Mouse (Mus musculus) layer of hippocampus, adult 9-10 months (tissue): ENCODE measurements around the gene Esrra.

ENCODE experiments used
- DNase-seq: peaks from one replicate; pipeline ENCODE4 v3.0.0; 2022; ENCODE audit warnings: low spot score

The Esrra gene

DNA sequence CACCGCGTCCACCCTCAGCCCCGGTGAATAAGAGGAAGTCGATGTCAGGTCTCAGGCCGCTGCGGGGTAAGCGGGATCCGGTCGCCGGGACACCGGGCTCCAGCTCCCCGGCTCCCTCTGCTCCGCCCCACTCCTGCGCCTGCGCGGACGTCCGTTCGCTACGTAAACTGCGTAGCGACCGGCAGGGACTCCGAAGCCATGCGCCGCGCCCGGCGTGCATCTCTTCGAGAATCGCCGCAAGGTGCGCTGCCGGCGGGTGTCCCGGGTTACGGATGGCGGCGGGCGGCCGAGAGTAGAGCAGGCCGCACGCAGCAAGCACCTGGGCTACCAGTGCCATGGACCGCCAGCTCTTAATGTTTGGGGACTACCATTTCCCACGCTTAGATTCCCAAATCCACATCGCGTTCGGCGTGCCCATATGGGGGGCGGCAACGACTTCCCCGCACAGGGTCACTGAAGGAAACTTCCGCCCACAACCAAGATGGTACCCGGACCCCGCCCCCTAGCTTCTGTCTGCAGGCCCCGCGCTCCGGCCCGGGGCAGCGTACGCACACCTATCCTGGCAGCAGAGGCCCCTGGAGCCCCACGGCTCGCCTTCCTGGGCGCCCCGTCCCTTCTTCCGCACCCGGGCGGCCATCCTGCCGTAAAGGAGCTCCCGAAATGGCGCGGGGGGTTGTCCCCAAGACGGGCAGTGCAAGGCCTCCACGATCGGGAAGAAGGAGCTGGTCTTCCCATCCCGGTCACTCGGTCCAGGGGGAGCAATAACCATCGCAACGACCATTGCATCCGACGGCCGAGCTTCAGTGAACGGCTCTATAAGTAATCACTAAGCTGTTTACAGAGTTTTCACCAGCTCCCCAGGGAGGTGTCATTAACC lies 20.0 kb upstream of the Esrra start, which contains the start of gene Bad:
Gene Bad, plus strand, starts transcription at position 490 of the 877 bp plus-strand sequence.
- peak; percentile 86 for DNase-seq

DNA sequence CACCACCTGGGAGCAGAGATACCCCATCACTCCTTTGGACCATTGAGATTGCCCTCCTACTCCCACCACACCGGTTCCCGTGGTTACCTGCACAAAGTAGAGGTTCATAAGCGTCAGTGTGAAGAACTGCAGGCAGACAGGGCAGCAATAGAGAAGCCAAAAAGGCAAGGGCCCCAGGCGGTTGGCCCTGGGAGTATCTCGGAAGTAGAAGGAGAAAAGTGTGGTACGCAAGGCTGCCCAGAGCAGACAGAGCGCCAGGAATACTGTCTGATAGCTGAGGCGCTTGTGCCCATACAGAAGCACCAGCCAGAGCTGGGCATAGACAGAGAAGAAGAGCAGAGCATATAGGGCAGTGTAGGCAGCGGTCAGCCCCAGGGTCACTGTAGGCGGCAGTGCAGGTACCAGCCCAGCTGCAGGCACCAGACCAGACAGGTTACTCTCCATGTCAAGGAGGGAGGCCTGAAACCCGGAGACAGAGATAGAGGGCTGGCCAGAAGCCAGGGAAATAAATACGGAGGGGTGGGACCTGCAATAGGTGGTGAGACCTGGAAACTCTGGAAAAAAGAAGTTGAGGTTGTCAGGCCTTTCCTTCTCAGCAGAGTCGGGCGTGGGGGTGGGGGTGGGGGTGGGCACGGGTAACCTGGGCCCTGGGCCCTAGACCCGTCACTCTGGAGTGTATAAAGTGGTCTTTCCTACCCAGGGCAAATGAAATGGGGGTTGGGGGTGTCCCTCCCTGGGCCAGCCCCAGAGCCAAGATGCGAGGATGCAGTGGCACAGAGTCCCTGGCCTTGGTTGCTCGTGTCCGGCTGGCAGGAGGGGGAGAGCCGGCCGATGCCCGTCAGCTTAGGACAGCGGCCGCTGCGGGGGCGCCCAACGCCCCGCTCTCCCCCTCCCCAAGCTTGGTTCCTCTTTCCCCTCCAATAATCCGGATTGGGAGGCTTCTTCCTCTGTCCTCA lies 19.1 kb upstream of the Esrra start:
- no peak for DNase-seq

GRCm38 (mm10) chr19:6939106-6940002 lies 17.7 kb upstream of the Esrra start:
- no peak for DNase-seq

DNA sequence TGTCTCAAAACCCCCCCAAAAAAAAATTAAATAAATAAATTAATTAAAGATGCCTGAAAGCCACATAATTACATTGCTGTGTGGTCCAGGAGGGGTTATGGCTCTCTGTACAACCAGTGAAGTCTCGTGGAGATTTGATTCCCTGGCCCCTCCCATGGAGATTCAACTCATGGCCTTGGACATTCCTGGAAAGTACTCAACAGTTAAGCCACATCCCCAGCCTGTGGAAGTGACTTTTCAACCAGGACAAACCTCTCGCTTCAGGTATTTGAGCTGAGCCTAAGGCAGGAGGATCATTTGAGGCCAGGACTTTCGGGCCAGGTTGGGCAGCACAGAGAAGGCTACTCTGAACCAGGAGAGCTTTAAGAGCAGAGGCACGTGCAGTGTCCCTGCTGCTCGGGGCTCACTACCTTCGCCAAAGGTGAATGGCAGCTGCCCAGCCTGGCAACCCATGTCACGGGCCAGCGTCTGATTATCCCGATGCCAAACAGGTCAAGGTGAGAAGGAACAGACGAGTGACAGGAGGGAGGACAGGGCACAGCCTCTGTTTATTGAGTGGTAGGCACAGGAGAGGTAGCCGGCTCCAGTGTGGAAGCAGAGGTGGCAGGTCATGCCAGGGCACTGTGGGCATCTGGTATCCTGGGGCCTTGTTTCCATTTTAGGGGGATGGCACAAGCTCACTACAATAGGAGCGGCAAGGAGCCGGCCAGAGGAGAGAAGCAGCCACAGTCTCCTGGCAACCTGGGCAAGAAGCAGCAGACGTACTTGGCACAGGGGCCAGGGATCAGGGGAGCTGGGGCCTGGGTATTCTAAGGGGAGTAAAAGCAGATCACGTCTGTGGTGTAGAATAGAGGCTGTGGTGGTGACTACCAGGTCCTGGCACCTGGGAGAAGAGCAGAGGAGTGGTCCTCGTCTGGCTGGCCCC lies 16.2 kb upstream of the Esrra start:
- no peak for DNase-seq

DNA sequence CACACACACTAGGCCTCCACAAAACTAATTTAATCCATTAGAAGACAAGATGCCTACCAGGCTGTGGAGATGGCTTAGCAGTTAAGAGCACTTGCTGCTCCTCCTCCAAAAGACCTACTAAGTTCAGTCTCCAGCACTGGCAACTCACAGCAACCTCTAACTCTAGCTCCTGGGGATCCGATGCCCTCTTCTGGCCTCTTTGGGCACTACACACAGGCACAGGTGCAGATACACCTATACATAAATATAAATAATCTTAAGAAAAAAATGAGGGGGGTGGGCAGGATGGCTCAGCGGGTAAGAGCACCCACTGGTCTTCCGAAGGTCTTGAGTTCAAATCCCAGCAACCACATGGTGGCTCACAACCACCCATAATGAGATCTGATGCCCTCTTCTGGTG lies 14.7 kb upstream of the Esrra start:
- no peak for DNase-seq

DNA sequence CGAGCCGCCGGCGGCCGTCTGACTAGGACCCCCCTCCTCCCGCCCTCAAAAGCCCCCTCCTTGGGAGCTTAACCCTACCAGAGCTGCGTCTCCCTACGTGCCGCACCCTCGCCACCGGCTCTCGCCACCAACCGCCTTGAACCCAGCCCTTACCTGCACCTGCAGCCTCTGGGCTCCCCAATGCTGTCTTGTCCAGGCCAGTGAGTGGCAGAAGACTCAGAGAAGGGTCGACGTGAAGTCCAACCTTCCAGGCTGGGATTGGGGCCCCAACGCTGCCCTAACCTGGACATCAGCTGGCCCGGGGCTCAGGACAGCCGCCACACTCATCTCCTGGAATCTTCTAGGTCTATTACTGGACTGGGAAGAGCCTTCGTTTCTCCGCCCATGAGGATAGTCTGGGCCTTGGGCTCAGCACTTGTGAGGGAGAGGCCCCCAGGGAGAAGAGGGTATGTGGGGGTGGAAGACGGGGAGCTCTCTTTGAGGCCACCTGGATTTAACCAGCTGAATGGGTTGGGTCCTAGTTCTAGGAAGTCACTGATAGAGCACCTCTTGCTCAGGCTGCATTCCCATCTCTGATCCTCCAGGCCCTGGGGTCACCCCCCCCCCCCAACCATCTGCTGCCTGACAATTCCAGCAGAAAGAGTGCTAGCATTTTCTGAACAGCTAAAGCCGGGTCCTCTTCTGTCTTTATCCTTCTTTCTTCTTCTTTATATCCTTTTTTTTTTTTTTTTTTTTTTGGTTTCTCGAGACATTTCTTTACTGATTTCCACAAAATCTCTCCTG lies 12.8 kb upstream of the Esrra start, which contains the start of gene Kcnk4:
Gene Kcnk4, minus strand, starts transcription at position 321 of the 783 bp plus-strand sequence.
- no peak for DNase-seq

DNA sequence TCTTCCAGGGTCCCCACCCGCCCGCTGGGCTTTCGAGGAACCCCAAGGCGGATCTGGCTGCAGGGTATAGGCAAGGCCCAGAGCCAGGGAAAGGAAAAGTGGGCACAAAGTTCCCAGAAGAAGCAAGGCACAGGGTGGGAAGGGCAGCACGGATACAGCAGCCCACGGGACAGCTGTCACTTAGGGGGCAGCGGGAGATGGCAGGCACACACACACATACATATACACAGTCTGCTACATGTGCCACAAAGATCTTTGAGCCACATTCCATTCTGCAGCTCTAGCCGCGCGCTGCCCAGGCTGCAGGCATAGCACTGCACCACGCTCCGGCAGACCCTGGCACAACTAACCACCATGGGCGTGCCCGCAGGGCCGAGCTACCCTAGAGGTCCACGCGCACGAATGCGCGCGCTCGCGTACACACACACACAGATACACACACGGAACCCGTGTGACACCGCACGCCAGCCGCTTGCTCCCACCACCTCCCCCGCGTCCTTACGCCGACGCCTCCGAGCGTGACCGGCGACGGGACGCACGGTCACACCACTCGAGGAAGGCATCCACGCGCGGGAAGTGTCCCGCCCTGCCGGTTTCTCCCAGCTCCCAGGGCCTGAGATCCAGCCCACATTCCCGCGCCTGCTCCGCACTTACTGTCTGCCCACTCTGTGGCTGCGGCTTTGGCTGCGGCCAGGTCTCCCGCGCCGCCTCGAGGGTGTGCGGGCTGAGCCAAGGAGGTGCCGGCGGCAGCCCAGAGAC lies 12.0 kb upstream of the Esrra start:
- no peak for DNase-seq

DNA sequence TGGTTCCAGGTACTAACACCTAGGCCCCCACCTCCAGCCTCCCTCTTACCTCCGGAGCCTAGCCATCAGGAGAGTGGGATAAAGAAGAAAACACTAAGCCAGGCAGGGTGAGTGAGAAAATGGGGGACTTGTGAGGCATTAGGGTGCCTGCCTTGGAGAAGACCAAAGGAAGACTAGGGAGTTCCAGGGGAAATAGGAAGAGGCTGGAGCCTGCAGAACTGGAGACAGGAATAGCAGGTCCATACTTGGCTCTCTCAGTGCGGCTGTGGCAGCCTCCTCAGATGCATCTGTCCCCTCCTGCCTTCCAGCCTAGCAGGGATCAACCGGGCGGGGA lies 11.5 kb upstream of the Esrra start:
- no peak for DNase-seq

DNA sequence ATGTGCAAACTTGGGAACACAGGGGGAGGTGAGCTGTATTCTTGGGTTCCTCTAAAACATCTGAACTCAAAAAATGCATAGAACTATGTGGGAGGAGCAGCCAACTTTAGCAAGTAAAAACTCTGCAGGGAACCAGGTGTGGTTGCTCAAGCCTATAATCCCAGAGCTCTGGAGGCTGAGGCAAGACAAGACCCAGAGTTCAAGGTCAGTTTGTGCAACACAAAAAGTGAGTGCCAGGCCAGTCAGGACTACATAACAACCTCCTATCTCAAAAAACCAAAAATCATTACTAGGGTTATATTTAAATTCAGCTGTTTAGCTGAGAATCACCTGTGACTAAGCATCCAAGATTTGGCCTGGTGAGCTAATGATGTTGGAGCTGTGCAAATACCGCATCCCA lies 10.4 kb upstream of the Esrra start:
- no peak for DNase-seq

DNA sequence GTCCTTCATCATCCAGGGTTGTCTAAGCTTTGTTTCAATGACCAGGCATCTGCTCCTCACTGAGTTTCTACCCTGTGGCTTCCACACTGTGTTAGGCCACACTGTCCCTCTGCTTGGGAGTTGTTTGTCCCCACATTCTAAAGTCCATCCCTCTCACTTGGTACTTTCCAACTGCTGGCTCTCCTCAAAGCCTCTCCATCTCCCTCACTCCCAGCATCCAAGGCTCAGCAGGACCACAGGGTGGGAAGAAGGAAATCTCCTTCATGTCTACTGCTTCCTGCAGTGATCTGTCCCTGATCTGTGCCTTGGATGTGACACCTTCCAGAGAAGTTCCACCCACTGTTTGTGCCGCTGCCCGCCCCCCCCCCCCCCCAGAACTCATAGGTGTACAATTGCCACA lies 9.4 kb upstream of the Esrra start:
- DNase-seq, result no peak

GRCm38 (mm10) chr19:6928080-6928479 lies 6.5 kb upstream of the Esrra start:
- DNase-seq, result no peak

DNA sequence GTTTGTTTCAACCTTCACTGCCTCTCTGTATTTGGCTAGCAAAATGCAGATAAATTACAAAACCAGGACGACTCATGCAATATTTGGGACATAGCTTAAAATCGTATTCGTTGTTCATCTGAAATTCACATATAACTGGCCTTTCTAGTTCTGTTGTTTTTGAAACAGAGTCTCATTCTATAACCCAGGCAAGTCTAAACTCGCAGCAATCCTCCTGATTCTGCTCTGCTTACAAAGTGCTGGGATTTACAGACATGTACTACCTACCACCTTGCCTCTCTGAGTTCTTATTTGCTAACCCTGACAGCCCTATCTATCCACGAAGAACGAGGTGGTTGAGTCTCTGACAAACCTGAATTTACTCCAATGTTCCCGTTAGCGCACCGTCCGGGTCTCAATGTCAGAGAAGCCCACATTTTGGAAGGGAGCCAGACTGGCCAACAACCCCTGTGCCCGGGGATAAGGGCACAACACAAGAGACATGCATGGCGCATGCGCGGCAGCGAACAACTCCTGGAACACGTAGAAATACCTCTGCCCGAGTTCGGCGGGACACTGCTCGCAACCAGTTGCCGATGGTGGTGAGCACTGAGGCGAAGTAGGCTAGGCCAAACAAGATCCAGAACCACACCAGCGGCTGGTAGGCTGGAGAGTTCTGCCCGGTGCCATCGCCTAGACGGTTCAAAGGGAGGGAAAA lies 5.1 kb upstream of the Esrra start:
- DNase-seq, result no peak

DNA sequence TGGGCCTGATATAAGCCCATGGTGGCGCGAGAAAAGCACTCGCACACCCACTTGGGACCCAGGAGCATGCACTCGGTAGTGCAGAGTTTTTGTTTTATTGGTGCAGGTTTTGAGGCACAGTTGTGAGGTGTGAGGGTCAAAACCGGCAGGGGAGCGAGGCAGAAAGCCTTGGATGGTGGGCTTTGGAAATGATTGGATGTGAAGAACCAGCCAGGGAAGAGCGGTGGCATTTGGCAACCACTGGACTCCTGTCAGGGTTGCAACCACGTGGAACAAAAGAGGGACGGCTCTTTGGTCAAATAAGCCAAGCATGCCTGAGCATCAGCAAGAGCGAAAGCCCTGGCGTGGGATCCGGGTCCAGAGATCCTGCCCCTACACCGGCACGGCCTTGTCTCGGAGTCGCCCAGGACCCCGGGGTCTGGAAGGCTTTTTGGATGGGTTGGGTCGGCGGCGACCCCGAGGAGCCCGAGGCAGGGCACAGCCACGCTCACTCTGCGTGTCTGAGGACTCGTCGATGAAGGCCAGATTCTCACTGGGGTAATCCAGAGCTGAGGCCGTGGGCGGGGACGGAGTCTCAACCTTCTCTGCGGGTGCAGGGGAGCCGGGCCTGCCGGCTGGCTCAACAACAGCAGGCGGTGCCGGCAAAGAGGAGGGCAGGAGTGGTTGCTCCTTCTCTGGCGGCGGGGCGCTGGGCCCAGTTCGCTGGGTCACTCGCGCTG lies 4.2 kb upstream of the Esrra start:
- no peak for DNase-seq

GRCm38 (mm10) chr19:6925307-6925573 lies 3.6 kb upstream of the Esrra start, which contains the start of gene Catsperz:
Gene Catsperz (minus strand): TSS chr19:6925380.
- DNase-seq, result no peak

DNA sequence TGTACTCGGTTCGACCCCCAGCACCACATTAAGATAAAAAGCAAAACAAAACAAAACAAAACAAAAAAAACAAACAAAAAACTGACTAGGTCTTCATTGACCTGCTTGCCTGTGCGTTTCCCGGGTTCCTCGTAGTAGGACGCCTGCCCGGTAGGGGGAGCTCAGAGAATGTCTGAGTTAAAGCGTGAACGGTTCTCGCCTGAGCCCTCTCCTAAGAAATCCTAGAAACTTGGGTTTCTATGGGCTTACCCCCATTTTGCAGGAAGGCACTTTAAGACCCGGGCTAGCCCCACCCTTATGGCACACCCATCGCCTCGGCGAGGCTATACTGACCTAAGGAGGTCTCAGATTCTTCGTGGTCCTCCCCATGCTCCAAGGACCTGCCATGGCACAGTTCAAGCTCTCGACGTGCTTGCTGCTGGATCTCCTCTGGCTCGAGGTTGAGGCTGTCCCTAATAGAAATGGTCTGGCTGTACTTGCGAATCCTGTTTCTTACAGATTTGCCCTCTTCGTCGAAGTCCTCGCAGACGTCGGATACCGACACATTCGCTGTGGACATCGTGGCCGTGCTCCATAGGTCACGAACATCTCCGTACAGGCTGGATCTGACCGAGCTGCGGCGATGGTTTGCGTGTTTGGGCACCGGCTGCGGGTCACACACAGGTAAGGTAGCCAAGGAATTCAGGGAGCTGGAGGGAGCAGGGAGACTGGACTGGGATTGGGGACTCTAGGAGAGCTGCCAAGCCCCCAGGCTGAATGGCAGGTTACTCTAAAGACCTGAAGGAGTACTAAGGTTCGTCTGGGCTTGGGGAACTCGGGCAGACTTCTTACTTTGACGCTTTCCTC lies 3.1 kb upstream of the Esrra start:
- DNase-seq, result peak; percentile 88

- no peak for DNase-seq
Measured at GRCm38 (mm10) chr19:6922901-6923735, 1.5 kb upstream of the Esrra start.
